Mouse (Mus musculus) testis, adult 2 months (tissue): ENCODE results near the gene 5730596B20Rik.

Experiments
- CTCF ChIP-seq: fragments of 200-500 bp; IDR thresholded peaks from 2 replicates; pipeline ENCODE4 v1.5.1; 2012; ENCODE audit warnings: low read depth, mild to moderate bottlenecking, inconsistent platforms, low read length, moderate library complexity; ENCODE audit not compliant: control insufficient read depth, insufficient read depth, insufficient replicate concordance
- POLR2A ChIP-seq: fragments of 200-500 bp; IDR thresholded peaks from 2 replicates; pipeline ENCODE4 v1.6.1; 2012; ENCODE audit warnings: low read depth, mild to moderate bottlenecking, inconsistent platforms, low read length, moderate library complexity; ENCODE audit not compliant: control insufficient read depth

DNA sequence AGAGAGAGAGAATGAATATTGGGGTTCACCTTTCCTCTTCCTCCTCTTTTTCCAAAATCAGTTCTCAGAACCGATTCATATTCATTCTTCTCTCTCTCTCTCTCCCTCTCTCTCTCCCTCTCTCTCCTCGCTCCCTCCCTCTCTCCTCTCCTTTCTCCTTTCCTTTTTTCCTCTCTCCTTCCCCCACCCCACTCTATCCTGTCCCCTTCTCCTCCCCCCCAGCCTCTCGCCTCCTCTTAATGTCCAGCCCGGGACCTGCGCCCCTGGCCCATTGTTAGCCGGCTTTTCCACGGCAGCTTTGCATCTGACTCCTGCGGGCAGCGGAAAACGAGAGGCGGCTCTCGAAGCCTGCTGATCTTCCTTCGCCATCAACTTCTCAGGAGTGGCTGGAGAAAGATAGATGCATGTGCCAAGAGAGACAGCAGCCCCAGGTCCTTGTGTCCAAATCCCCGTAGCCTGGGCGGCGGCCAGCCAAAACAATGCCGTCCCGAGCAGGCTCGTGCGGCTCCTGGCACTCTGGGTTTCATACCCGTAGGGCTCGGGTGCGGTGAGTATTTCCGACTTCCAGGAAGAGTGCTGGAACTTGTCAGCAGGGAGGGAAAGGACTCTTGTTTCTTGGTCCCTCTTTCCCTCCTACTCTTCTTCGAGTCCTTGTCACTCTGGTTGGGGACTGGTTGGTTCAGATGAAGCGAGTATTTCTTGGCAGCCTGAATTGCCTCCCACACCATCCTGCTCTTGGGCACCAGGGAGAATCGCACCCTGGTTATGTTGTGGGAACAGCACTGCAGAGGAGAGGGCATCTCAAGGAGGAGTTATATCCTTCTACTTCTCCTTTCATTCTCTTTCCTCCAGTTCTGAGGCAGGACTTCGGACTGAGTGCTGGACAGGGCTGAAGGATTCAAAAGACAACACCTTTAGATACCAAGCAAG is 11.6 kb upstream of the 5730596B20Rik start:
- TF ChIP-seq POLR2A (no peak), CTCF (no peak)
